Mouse (Mus musculus) cerebellum, adult 8-10 months (tissue): ENCODE measurements around the gene Olfr160.

ENCODE experiments used
- DNase-seq: peaks from one replicate; pipeline ENCODE4 v3.0.0; 2022

Gene Olfr160

DNA sequence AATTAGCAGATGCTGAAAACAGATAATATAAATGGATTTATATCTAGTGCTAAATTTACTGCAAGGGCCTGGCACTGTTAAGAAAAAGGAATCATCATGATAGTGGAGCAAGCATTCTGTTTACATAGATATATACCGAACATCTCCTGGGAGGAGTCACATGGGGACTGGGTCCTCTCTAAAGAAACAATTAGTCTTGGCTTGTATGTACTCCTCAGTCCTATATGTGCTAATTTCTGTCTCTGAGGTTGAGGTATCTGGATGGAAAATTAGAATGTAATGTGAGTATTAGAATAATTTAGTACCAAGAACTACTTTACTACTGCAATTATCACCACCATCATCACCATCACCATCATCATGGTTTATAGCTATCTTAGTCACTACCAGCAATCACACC is at the start of gene Olfr160:
Gene Olfr160, minus strand, starts transcription at position 101 of the 400 bp plus-strand sequence.
- no peak for DNase-seq

DNA sequence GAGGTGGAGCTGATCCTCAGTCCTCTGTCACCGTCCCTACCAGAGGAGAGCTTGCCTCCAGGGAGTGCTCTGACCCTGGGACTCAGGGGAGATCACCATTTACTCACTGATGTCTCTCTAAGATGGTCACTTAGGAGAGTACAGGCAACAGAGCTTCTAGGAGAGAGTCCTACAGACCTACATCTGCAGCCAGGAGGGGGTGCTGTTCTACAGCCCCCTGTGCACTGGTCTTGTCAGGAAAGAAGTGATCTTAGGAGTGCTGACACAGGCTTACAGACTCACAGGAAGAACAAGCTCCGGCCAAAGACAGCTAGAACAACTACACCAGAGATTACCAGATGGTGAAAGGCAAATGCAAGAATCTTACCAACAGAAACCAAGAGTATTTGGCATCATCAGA is 46.5 kb upstream of the Olfr160 start:
- DNase-seq: no peak

DNA sequence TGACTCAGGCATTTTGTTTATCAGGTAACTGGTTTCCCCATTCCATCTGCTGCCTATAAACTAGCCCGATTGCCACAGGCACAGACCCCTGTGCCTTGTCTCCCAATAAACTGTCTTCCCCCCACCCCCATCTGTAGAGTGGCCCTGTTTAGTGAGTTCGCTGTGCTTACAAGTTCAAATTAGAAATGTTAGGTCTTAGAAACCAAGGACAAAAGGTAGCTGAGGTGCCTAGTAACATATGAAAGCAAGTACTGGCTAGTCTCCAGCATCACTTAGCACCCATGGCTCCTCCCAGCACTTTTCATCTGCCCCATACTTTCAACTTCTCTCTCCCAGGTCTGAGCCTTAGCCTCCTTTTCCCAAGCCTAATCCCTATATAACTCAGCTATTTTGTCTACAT is 45.7 kb upstream of the Olfr160 start:
- DNase-seq: no peak

DNA sequence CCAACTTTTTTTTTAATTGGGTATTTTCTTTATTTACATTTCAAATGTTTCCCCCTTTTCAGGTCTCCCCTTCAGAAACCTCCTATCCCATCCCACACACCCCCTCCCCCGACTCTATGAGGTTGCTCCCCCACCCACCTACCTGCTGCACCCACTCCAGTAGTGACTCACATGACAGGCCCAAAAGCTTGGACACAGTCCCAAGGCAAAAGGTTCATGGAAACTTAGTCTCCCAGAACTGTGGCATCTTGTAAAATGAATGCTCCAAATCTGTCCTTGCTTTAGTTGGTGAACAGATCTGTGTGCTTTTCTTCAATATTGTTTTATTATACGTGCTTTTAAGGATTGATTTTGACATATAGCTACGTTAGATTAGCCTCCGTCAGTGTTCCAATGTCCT is 36.0 kb upstream of the Olfr160 start:
- no peak for DNase-seq

DNA sequence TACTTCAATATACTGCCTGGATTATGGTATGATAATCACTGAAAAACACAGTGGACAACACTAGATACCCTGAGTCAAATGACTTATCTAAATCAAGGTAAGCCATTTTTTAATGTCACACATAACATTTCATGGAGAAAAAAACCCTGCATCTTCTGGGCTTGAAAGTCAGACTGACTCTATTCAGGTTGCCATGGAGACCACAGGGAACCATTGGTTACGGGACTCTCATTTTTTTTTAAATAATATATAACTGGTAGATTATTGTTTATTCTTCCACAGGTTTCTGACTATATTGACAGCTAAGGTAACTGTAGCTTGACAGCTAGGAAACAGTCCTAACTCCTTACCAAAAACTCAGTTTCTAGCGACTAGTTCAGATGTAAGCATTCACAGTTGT is 35.4 kb upstream of the Olfr160 start:
- no peak for DNase-seq

DNA sequence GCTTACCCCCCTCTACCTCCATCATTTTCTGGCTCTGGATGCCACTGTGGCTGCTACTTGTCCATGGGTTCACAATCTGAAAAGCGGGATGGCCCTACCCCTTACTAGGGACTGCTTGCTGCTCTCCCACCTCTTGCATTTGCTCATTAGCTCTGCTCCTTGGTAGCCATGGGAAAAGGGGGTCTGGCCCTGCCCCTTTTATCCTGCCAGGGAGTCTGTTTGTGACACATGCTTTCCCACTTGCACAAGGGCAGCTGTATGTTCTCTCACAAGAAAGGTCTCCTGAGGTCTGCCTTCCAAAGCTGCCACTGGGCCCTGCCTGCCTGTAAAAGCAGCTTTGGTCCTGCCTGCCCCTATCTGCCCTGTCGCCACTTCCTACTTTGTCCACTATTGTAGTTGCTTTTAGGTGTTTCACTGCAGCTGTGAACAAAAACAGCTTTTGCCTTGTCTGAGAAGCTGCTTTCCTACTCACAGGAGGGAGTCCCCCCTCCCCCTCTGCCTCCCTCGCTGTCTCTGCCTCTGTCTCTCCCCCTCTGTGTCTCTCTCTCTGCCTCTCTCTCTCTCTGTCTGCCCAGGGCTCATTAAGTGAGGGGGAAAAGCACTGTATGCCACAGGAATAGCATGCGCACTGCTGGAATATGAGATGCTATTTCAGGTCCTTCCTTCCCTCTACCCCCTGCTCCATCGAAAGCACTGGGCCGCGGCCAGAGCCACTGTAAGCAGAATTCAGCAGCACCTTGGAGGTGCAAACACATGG is 34.4 kb upstream of the Olfr160 start:
- DNase-seq: no peak

DNA sequence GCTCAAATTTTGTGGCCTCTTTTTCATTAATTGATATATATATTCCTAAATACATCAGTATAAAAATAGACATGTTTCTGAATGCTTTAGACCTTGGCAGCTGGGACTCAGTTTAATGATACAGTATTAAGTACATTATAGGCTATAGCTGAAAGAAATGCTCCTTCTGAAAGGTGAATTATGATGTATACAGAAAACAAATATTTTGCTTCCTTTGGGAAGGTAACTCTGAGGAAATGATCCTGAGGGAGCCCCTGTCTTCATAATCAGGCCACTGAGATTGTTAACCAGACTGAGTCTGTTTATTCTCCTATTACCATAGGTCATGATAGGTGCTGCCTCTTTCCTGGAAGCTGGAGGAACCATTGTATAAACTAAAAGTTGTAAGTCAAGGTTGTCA is 28.8 kb upstream of the Olfr160 start, which contains the start of gene Olfr874:
Gene Olfr874, plus strand, starts transcription at position 301 of the 400 bp plus-strand sequence.
- no peak for DNase-seq

DNA sequence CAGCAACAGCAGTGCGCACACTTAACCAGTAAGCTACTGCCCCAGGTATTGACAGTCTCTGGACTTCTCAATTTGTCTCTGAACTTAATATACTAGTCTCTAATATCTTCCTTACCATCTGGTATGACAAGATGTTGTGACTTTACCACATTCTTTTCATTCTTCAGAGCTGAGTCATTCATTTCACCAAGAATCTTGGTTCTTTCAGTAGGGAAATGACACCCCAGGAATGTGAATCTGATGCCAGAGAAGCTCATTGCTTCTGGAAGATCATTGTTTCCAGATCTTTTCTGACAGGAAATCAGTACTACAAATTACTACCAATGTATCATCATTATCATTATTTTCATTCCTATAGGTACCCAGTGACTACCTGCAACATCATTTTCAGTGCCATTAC is 18.3 kb upstream of the Olfr160 start:
- DNase-seq: no peak

DNA sequence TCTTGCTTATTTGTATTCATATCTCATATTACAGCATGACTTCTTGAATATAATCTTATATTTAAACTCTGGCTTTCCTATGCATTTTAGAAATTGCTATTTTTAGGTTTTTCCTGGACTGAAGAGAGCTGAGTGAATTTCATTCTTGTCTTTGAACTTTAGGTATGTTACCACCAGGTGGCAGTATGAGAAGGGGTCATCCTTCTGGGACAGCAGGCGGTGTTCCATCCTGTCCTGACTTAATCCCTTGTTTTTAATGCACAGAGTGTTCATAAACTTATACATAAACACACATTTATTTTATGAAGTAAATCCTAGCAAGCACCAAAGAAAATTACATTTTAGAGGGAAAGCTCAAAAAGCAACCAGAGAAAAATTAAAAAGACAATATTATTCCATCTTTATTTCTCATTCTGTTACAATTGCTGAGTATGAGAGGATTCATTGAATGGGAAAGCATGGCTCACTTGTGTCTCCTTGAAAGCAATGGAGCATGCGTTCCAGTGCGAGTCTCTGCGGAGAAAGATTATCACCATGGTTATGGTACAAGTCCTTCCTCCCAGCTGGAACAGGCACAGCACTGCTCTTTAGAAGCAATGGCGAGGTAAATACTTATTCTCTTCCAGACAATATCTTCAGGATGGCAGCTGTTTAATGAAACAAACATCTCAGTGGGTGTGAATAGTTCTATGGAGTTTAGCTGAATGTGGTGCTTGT is 25.9 kb downstream of the Olfr160 start:
- DNase-seq: no peak

DNA sequence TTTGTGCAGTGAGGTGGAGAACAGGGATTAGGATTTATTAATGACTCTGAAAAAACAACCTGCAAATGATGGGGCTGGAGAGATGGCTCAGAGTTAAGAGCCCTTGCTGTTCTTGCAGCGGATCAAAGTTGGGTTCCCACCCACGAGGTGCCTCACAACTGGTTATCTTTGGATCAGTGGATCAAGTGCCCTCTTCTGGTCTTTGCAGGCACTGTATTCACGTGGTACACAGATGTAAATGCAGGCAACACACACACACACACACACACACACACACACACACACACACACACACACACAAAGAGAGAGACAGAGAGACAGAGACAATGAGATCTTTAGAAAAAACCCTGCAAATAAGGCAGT is 28.1 kb downstream of the Olfr160 start:
- no peak for DNase-seq

DNA sequence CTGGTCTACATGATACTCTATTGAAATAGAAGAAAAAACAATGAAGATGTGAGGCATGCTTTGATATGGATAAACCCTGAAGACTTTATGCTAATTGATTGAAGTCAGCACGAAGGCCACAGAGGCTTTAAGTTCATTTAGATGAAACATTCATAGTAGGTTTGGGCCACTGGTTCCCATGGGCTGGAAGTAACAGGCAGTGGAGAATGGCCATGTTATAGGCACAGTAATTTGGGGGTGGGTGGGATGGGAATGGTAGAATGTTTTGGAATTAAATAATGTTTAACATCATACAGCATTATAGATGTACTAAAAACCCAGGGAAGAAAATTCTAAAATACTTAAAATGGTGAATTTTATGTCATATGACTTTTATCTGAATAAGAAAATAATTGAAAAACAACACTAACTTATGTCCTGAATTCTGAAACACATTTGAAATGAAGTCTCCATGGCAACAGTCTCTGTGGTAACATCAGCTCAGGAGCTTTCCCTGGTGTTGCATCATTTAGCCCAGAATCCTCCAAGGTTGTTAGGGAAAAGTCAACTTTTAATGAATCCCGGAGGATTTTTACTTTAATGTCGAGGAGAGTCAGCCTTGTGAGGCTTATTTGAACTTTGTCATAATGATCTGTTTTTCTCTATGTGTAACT is 28.6 kb downstream of the Olfr160 start:
- no peak for DNase-seq

DNA sequence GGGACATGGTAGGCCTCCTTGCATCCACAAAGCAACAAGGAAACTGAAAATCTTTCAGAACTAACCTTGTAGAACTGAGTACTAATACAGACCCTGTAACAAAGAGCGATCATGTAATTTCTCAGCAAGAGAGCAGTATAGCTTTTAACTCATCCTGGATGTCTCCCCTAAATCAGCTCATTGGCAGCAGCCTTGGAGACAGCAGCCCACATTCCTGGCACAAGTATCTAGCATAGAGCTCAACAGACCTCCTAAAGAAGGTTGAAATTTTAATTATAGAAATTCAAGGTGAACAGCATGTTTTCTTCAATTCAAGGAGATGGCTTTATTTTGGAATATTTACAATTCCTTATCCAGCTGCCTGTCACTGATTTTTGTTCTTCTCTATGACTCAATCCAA is 34.9 kb downstream of the Olfr160 start:
- DNase-seq: no peak

DNA sequence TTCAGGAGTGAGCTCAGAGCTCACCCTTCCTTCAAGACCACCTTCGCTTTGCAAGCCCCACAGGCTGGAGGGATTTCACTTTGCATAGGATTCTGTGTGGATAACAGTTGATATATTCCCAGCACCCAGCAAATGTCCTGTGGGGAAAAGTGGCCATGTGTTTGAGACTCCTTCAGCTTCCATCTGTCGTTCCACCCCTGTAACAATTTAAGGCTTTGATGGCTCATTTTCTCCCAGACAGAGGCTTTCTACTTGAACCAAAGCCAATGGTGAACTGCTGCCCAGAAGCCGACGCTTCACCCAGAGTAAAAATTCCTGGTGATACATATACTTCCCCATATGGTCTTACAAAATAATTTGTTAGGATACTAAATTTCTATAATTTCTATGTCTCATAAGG is 40.8 kb downstream of the Olfr160 start:
- DNase-seq: no peak

DNA sequence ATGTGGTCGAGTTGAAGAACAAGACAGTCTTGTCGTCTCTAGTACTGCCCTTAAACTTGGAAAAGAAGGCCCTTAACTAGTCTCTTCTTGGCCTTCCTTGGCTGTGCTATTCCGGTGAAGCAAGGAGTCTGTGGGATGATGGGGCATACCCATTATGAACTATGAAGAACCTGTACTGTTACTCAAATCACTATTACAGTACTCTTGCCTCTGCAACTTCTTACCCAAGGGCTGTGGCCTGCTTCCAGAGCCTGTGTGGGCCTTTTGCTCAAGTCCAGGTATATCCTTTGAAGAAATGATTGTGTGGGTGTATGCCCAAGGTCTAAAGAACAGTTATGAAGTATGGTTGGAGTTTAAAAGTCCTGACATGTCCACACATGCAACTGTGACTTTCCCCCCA is 45.8 kb downstream of the Olfr160 start:
- no peak for DNase-seq

DNA sequence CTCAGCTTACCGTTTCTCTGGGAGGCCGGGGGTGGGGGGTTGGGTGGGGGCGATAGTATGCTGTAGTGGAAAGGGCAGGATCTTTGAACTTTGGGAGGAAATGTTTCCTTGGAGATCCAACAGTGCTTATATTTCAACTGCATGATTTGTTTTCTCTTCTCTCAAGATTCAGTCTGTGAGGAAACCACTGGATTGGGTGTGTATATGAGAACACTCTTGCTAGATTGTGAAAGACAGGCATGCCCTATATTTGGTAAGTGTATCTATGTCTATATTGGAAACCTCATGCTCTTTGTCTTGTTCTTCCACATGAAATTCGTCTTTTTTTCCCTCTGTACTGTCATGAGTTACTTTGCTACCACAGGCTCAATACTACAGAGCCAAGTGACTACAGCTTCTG is 46.4 kb downstream of the Olfr160 start:
- no peak for DNase-seq

DNA sequence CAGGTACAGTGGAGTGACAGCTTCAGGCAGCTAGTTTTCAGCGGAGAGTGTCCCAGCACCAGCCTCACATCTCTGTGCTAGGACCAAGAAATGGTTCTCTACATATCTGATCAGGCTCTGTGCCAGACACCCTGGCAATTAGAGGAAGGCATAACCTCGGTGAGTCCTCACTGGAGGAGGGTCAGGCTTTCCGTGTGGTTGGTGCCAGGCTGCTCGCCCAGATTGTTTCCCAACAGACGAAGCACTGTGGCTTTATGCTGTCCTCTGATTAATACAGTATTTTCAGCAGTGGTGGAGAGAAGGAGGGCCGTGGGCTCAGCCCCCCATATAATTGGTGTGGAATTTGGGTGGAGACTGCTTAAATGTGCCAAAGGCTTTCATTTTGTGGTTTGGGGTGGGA is 46.9 kb downstream of the Olfr160 start, which contains the start of gene Panx3:
Gene Panx3, minus strand, starts transcription at position 121 of the 400 bp plus-strand sequence.
- no peak for DNase-seq

DNA sequence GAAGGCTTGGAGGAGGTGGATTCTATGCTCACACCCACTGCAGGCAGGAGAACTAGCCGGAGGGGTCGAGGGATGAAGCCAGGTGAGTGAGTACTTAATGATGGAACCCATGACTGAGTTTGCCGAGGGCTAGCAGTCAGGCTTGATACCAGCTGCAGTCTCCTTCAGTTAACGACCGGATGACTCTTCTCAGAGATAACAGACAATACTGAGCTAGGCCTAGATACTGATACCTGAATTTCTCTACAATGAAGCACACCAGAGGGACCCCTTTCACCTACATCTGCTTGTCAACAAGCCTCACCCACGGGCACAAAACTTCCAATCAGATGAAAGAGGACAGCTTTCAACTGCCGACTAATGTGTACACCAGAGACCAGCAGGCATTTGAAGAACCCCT is 50.0 kb downstream of the Olfr160 start:
- no peak for DNase-seq

DNA sequence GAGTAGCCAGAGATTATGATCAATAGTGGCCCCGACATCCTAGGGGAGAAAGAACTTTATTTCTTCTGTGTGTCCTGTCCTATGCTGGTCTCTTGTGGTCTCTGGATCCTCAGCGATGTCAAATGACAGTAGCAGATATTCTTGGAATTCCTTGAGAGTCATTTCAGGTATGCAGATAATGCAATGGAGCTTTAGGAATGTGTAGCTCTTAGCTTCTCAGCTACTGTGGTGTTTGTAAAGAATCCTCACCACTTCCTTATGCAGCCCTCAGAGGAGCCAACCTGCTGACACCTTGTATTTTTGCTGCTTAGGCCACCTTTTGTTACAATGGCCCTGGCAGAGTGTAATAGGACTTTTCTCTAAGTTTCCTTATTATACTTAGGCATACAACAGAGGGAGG is 51.4 kb downstream of the Olfr160 start:
- DNase-seq: no peak

DNA sequence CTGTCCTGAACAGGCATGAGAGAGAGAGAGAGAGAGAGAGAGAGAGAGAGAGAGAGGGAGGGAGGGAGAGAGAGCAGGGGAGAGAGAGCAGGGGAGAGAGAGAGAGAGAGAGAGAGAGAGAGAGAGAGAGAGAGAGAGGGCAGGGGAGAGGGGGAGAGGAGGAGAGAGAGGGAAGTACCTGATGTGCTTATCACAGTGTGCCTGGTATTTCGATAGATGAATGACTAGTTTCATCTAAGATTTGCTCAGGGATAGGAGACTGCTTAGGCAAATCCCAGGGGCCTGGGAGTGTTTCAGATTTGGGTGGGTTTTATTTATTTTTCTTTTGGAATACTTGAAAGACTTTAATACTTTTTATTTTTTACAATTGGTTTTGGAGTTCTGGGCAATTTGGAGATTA is 52.8 kb downstream of the Olfr160 start:
- DNase-seq: no peak

DNA sequence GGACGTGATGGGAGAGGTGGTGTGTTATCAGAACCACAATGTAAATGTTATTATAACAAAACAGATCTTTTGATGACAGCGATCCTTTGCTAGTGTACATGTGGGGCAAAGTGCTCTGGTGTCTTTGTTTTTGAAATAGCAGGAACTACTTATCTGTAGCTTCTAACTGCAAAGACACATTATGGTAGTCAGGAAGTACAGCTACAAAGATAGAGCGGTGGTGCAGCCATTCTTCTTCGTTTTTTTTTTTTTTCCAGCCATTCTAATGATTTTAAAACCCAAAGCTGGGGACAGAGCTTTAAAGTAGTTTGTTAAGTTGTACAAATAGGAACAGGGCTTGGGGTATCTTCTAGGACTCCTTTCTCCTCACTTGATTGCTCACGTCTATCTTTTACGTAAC is 56.6 kb downstream of the Olfr160 start:
- no peak for DNase-seq
